Mouse (Mus musculus) gastrocnemius, postnatal 25 days (tissue): ENCODE measurements around the gene St5. TPM values are rescaled to one million over a fixed set of nuclear protein-coding genes. Genes with fewer than 3 reads are reported as not detected.

Experiments
- DNase-seq: peaks from one replicate; pipeline ENCODE4 v3.0.0; 2022
- total RNA-seq, 2 experiments: library from RNA; stranded (reverse); gene quantifications; 1 replicate in 1 of 2; 2 replicates in 1 of 2; pipeline ENCODE4 v1.2.3; 2021

St5 gene
- total RNA-seq, 2 experiments from 2014 or later = 8.0 to 8.3 TPM

- DNase-seq = no peak
Observed at GRCm38 (mm10) chr7:109566841-109567768, 136.3 kb downstream of the St5 start.

- no peak for DNase-seq
Observed at GRCm38 (mm10) chr7:109566327-109566726, 137.1 kb downstream of the St5 start.

GRCm38 (mm10) chr7:109563775-109564362 lies 139.5 kb downstream of the St5 start:
- no peak for DNase-seq

GRCm38 (mm10) chr7:109562676-109563075 lies 140.7 kb downstream of the St5 start:
- no peak for DNase-seq

GRCm38 (mm10) chr7:109562154-109562599 lies 141.2 kb downstream of the St5 start:
- no peak for DNase-seq

GRCm38 (mm10) chr7:109561466-109562153 lies 141.8 kb downstream of the St5 start:
- no peak for DNase-seq

- peak; percentile 61 for DNase-seq
Observed at GRCm38 (mm10) chr7:109559536-109559935, 143.9 kb downstream of the St5 start.

- no peak for DNase-seq
Observed at GRCm38 (mm10) chr7:109546726-109547125, 156.7 kb downstream of the St5 start.

GRCm38 (mm10) chr7:109546186-109546585 lies 157.2 kb downstream of the St5 start:
- no peak for DNase-seq

GRCm38 (mm10) chr7:109545255-109545993 lies 158.0 kb downstream of the St5 start:
- peak; percentile 66 for DNase-seq

- DNase-seq = no peak
Observed at GRCm38 (mm10) chr7:109544792-109545191, 158.6 kb downstream of the St5 start.

- no peak for DNase-seq
Observed at GRCm38 (mm10) chr7:109542364-109542628, 161.1 kb downstream of the St5 start.

- no peak for DNase-seq
Observed at GRCm38 (mm10) chr7:109541609-109542363, 161.6 kb downstream of the St5 start.

- DNase-seq = no peak
Observed at GRCm38 (mm10) chr7:109540902-109541301, 162.5 kb downstream of the St5 start.

- peak; percentile 87 for DNase-seq
Observed at GRCm38 (mm10) chr7:109536451-109536946, 166.9 kb downstream of the St5 start.

GRCm38 (mm10) chr7:109534921-109535320 lies 168.5 kb downstream of the St5 start:
- no peak for DNase-seq

GRCm38 (mm10) chr7:109533888-109534287 lies 169.5 kb downstream of the St5 start:
- no peak for DNase-seq

GRCm38 (mm10) chr7:109533129-109533528 lies 170.3 kb downstream of the St5 start:
- no peak for DNase-seq

- DNase-seq = no peak
Observed at GRCm38 (mm10) chr7:109532691-109533090, 170.7 kb downstream of the St5 start.

GRCm38 (mm10) chr7:109531501-109531900 lies 171.9 kb downstream of the St5 start:
- DNase-seq = no peak

- no peak for DNase-seq
Observed at GRCm38 (mm10) chr7:109529741-109530140, 173.7 kb downstream of the St5 start.
